Mouse (Mus musculus) MEL (cell line): ENCODE results near the gene S100g. TPM values are rescaled to one million over a fixed set of nuclear protein-coding genes. Genes with fewer than 3 reads are reported as not detected.

ENCODE experiments used
- DNase-seq: peaks from one replicate; pipeline ENCODE4 v3.0.0; 2011; ENCODE audit warnings: low read depth, low spot score
- H3K27ac ChIP-seq: 2 replicates; pipeline ENCODE4 v1.5.1; 2012; ENCODE audit warnings: low read depth, mild to moderate bottlenecking, control low read depth, low read length, moderate library complexity; ENCODE audit not compliant: control insufficient read depth
- H3K27me3 ChIP-seq, 2 experiments: fragments of 150-350 bp in 1 of 2; sonication (generic) in 1 of 2; 2 replicates each; pipeline ENCODE4 v1.6.1; 2012; ENCODE audit warnings: low read length in 2 of 2, mild to moderate bottlenecking in 2 of 2, improper control_type of control experiment in 1 of 2, moderate library complexity in 1 of 2; ENCODE audit not compliant: insufficient read depth in 2 of 2, control insufficient read depth in 1 of 2
- H3K36me3 ChIP-seq, 2 experiments: 2 replicates each; pipeline ENCODE4 v1.6.1; 2012 to 2014; ENCODE audit warnings: low read length in 2 of 2, improper control_type of control experiment in 1 of 2, inconsistent platforms in 1 of 2, mild to moderate bottlenecking in 1 of 2; ENCODE audit not compliant: insufficient read depth in 2 of 2, control insufficient read depth in 1 of 2
- H3K4me1 ChIP-seq, 2 experiments: fragments of 150-350 bp in 1 of 2; sonication (generic) in 1 of 2; 2 replicates each; pipeline ENCODE4 v1.6.1; 2012; ENCODE audit warnings: low read length in 2 of 2, improper control_type of control experiment in 1 of 2, mild to moderate bottlenecking in 1 of 2; ENCODE audit not compliant: insufficient read depth in 2 of 2, control insufficient read depth in 1 of 2
- H3K4me3 ChIP-seq, 2 experiments: fragments of 150-350 bp in 1 of 2; sonication (generic) in 1 of 2; 2 replicates each; pipeline ENCODE4 v1.5.1; 2012; ENCODE audit warnings: low read depth in 2 of 2, low read length in 2 of 2, mild to moderate bottlenecking in 2 of 2, moderate library complexity in 2 of 2, control low read depth in 1 of 2, improper control_type of control experiment in 1 of 2; ENCODE audit not compliant: control insufficient read depth in 1 of 2, insufficient read depth in 1 of 2
- H3K79me2 ChIP-seq: 2 replicates; pipeline ENCODE4 v1.6.1; 2012; ENCODE audit warnings: mild to moderate bottlenecking, low read length, moderate library complexity; ENCODE audit not compliant: control insufficient read depth, poor library complexity, insufficient read depth
- H3K9ac ChIP-seq: 2 replicates; pipeline ENCODE4 v1.6.1; 2012; ENCODE audit warnings: low read depth, mild to moderate bottlenecking, control low read depth, low read length, moderate library complexity; ENCODE audit not compliant: control insufficient read depth, poor library complexity, severe bottlenecking
- H3K9me3 ChIP-seq: fragments of 150-350 bp; sonication (generic); replicated peaks from 2 replicates; pipeline ENCODE4 v1.6.1; 2012; ENCODE audit warnings: mild to moderate bottlenecking, low read length, improper control_type of control experiment, moderate library complexity; ENCODE audit not compliant: insufficient read depth
- BHLHE40 ChIP-seq: IDR thresholded peaks from 2 replicates; pipeline ENCODE4 v1.6.1; 2012; ENCODE audit warnings: low read depth, mild to moderate bottlenecking, inconsistent platforms, low read length, improper control_type of control experiment, borderline replicate concordance
- CHD1 ChIP-seq: IDR thresholded peaks from 2 replicates; pipeline ENCODE4 v1.6.1; 2012; ENCODE audit warnings: low read depth, mild to moderate bottlenecking, inconsistent platforms, low read length, improper control_type of control experiment
- CHD2 ChIP-seq: IDR thresholded peaks from 2 replicates; pipeline ENCODE4 v1.6.1; 2011; ENCODE audit warnings: low read length, improper control_type of control experiment
- E2F4 ChIP-seq: IDR thresholded peaks from 2 replicates; pipeline ENCODE4 v1.6.1; 2011; ENCODE audit warnings: low read depth, low read length, improper control_type of control experiment, borderline replicate concordance
- ELF1 ChIP-seq: IDR thresholded peaks from 2 replicates; pipeline ENCODE4 v1.6.1; 2014; ENCODE audit warnings: low read depth, mild to moderate bottlenecking, inconsistent platforms, low read length, improper control_type of control experiment, moderate library complexity
- KAT2A ChIP-seq: conservative IDR thresholded peaks from 2 replicates; pipeline ENCODE4 v1.6.1; 2012; ENCODE audit warnings: low read depth, low read length, improper control_type of control experiment, inconsistent platforms
- MAFK ChIP-seq: IDR thresholded peaks from 2 replicates; pipeline ENCODE4 v1.6.1; 2011; ENCODE audit warnings: low read depth, mild to moderate bottlenecking, low read length, improper control_type of control experiment, borderline replicate concordance
- MAZ ChIP-seq: IDR thresholded peaks from 2 replicates; pipeline ENCODE4 v1.6.1; 2012; ENCODE audit warnings: low read depth, mild to moderate bottlenecking, inconsistent platforms, low read length, improper control_type of control experiment
- MEF2A ChIP-seq: IDR thresholded peaks from 2 replicates; pipeline ENCODE4 v1.6.1; 2014; ENCODE audit warnings: low read depth, mild to moderate bottlenecking, inconsistent platforms, low read length, improper control_type of control experiment; ENCODE audit not compliant: poor library complexity, insufficient replicate concordance, severe bottlenecking; ENCODE audit errors: extremely low read depth
- MXI1 ChIP-seq: IDR thresholded peaks from 2 replicates; pipeline ENCODE4 v1.6.1; 2011; ENCODE audit warnings: mild to moderate bottlenecking, low read depth, low read length, improper control_type of control experiment
- MYB ChIP-seq: IDR thresholded peaks from 2 replicates; pipeline ENCODE4 v1.6.1; 2011; ENCODE audit warnings: mild to moderate bottlenecking, low read depth, low read length, improper control_type of control experiment
- MYC ChIP-seq: IDR thresholded peaks from 2 replicates; pipeline ENCODE4 v1.6.1; 2011; ENCODE audit warnings: low read depth, mild to moderate bottlenecking, low read length, improper control_type of control experiment, moderate library complexity
- NELFE ChIP-seq: IDR thresholded peaks from 2 replicates; pipeline ENCODE4 v1.6.1; 2011; ENCODE audit warnings: low read depth, low read length, improper control_type of control experiment
- POLR2A ChIP-seq, 2 experiments: IDR thresholded peaks; 2 replicates each; pipeline ENCODE4 v1.6.1; 2011 to 2012; ENCODE audit warnings: low read length in 2 of 2, mild to moderate bottlenecking in 2 of 2, control low read depth in 1 of 2, improper control_type of control experiment in 1 of 2, low read depth in 1 of 2, moderate library complexity in 1 of 2; ENCODE audit not compliant: control insufficient read depth in 1 of 2, insufficient read depth in 1 of 2, poor library complexity in 1 of 2
- RCOR1 ChIP-seq: IDR thresholded peaks from 2 replicates; pipeline ENCODE4 v1.6.1; 2012; ENCODE audit warnings: low read depth, mild to moderate bottlenecking, inconsistent platforms, low read length, improper control_type of control experiment
- SMC3 ChIP-seq: IDR thresholded peaks from 2 replicates; pipeline ENCODE4 v1.6.1; 2011; ENCODE audit warnings: low read depth, low read length, improper control_type of control experiment
- TBP ChIP-seq: IDR thresholded peaks from 2 replicates; pipeline ENCODE4 v1.8.0; 2011; ENCODE audit warnings: low read depth, low read length, improper control_type of control experiment
- TCF12 ChIP-seq: IDR thresholded peaks from 2 replicates; pipeline ENCODE4 v1.6.1; 2014; ENCODE audit warnings: low read depth, mild to moderate bottlenecking, inconsistent platforms, low read length, improper control_type of control experiment, moderate library complexity
- ZC3H11A ChIP-seq: IDR thresholded peaks from 2 replicates; pipeline ENCODE4 v1.6.1; 2012; ENCODE audit warnings: low read depth, mild to moderate bottlenecking, inconsistent platforms, low read length, improper control_type of control experiment
- ZNF384 ChIP-seq: IDR thresholded peaks from 2 replicates; pipeline ENCODE4 v1.6.1; 2012; ENCODE audit warnings: low read depth, mild to moderate bottlenecking, inconsistent platforms, low read length, improper control_type of control experiment
- polyA plus RNA-seq, 2 experiments: library from polyadenylated mRNA; stranded (reverse) in 1 of 2; unstranded in 1 of 2; fragments of >175 nt in 1 of 2; fragments of >200 nt in 1 of 2; gene quantifications; 2 replicates each; pipeline versions ENCODE4 v1.2.1 to v1.2.4; 2012; ENCODE audit warnings: low replicate concordance in 2 of 2, low read depth in 1 of 2; ENCODE audit not compliant: insufficient read length in 2 of 2, insufficient read depth in 1 of 2, missing spikeins in 1 of 2
- total RNA-seq: library from RNA; depleted of rRNA; stranded (reverse); fragments of 300-350 nt; gene quantifications from 2 replicates; pipeline ENCODE4 v1.2.3, GENCODE M21; 2012; rRNA removed

S100g gene
- total and polyA plus RNA-seq, 3 experiments = not detected

DNA sequence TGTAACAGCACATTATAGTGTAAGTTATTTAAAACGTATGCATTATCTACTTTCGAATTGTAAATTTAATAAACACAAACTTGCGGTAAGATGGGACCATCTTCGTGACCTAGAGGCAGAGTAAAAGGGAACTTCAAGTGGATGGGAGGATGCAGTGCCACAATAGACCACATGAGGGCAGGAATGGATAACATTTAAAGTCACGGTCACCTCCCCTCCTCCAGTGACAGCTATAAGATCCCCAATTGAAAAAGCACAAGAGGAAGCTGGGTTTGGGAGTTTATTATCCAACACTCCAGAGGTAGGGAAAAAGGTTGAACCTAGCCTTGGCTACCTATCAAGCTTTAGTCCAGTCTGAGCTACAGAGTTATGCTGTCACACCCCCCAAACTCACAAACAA is 48.7 kb downstream of the S100g start (continued):
- no peak for TF ChIP-seq MEF2A
- no peak for TF ChIP-seq NELFE
- TF ChIP-seq TBP = no peak
- no peak for TF ChIP-seq ZNF384
- no peak for TF ChIP-seq RCOR1
- no peak for TF ChIP-seq MXI1
- TF ChIP-seq ZC3H11A = peak; percentile 72
- TF ChIP-seq MYB = no peak
- no peak for TF ChIP-seq CHD1
- no peak for TF ChIP-seq MYC
- no peak for TF ChIP-seq MAZ

- Histone ChIP-seq H3K79me2 (no peaks in the 10 kb centered on the region), H3K4me1 (no peaks in the 10 kb centered on the region), H3K27me3 (no peaks in the 10 kb centered on the region), H3K9ac (no peak overlapping the region), H3K27ac (no peak overlapping the region), H3K36me3 (no peaks in the 10 kb centered on the region; a peak in 1 of 4 replicates), H3K4me3 (no peak overlapping the region), H3K9me3 (no peaks in the 10 kb centered on the region)
- TF ChIP-seq BHLHE40 (no peak), KAT2A (no peak), POLR2A (IDR thresholded peaks at IDR 0.05; ENCODE audit: control insufficient read depth in 1 of 2, insufficient read depth in 1 of 2, low read depth in 1 of 2, low read length in 2 of 2, poor library complexity in 1 of 2) (no peak), CHD2 (no peak), TCF12 (no peak), NELFE (no peak), MAFK (no peak), ELF1 (no peak), SMC3 (no peak), E2F4 (no peak)
- DNase-seq = no peak
These were observed 50.7 kb downstream of the S100g start for GRCm38 (mm10) chrX:162913651-162914050.

Other genes starting within 250 kb of the S100g start
- 377 and 416 TPM in 2 replicates for gene Rbbp7, start 204.2 kb downstream of the S100g start, total RNA-seq
- 100 to 1,000 TPM; 217 to 558 TPM for gene Rbbp7, start 204.2 kb downstream of the S100g start, polyA plus RNA-seq
- gene Txlng, start 135.1 kb downstream of the S100g start, total RNA-seq = 22.4 and 24.3 TPM in 2 replicates
- 100 to 1,000 TPM in 1 of 2 experiments, 10 to 100 TPM in 1; 28.8 to 115 TPM for gene Txlng, start 135.1 kb downstream of the S100g start, polyA plus RNA-seq
- 14.8 and 15.6 TPM in 2 replicates for gene Syap1, start 76.2 kb downstream of the S100g start, total RNA-seq
- 10 to 100 TPM in 1 of 2 experiments, not detected in 1; 19.1 TPM for gene Syap1, start 76.2 kb downstream of the S100g start, polyA plus RNA-seq
- gene Ctps2, start 63.4 kb downstream of the S100g start, total RNA-seq = 31.6 and 31.8 TPM in 2 replicates
- gene Ctps2, start 63.4 kb downstream of the S100g start, polyA plus RNA-seq = 10 to 100 TPM in 1 of 2 experiments, not detected in 1; 31.0 TPM